19 mouse cellular contexts compared by ENCODE assay signal in the genomic region with DNA sequence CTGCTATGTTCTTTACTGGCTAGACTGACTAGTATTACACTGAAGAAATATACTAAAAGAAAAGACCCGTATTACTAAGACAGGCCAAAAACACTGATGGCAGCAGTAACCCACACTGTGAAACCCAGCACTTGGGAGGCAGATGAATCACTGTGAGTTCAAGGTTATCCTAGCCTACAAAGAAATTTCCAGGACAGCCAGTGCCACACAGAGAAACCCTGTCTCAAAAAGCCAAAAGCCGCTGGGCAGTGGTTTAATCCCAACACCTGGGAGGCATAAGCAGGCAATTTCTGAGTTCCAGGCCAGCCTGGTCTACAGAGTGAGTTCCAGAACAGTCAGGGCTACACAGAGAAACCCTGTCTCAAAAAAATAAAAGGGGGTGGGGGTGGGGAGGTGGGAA. TPM values are rescaled to one million over a fixed set of nuclear protein-coding genes. Genes with fewer than 3 reads are reported as not detected.
"Had no signal": no experiment of that assay in that cellular context is flagged by ENCODE, and none has a peak within 500 bp of the region (broad histone marks: within the 10 kb centered on the region; RNA-seq: fewer than 3 reads in every experiment).

No protein-coding gene starts in this region.

- H3K9me3 ChIP-seq: midbrain, embryonic 10.5 days; midbrain, embryonic 12.5 days; neural tube, embryonic 13.5 days; neural tube, embryonic 15.5 days; stomach, embryonic 15.5 days had no signal

- H3K27ac ChIP-seq: midbrain, embryonic 10.5 days; midbrain, embryonic 12.5 days; neural tube, embryonic 13.5 days; neural tube, embryonic 15.5 days; stomach, embryonic 15.5 days; stomach, postnatal 0 days had no signal

- H3K4me2 ChIP-seq: lung, embryonic 14.5 days; midbrain, embryonic 12.5 days; neural tube, embryonic 13.5 days; neural tube, embryonic 15.5 days; stomach, embryonic 15.5 days had no signal

- ATAC-seq: midbrain, embryonic 16.5 days had no signal

- H3K4me1 ChIP-seq: midbrain, embryonic 10.5 days; midbrain, embryonic 12.5 days; neural tube, embryonic 15.5 days; stomach, embryonic 15.5 days had no signal

- H3K27me3 ChIP-seq: midbrain, embryonic 12.5 days; neural tube, embryonic 13.5 days; neural tube, embryonic 15.5 days; stomach, embryonic 15.5 days had no signal

- H3K9ac ChIP-seq: lung, embryonic 14.5 days; midbrain, embryonic 12.5 days; neural tube, embryonic 13.5 days; neural tube, embryonic 15.5 days; stomach, embryonic 15.5 days had no signal

- H3K4me3 ChIP-seq: midbrain, embryonic 10.5 days; midbrain, embryonic 12.5 days; myocyte; neural tube, embryonic 13.5 days; neural tube, embryonic 15.5 days; stomach, embryonic 15.5 days had no signal

- DNase-seq: lung, embryonic 14.5 days; lung, postnatal 10 days; lung, postnatal 4 days; midbrain, embryonic 14.5 days; retina, postnatal 1 day; right cerebral cortex, adult 18-20 months; thymus, adult 2 months; thymus, postnatal 25 days; thymus, postnatal 4 days had no signal

RNA-seq across cellular contexts. Expression of a gene that starts 27.3 kb away (rescaled TPM):
- total RNA-seq: megakaryocyte, adult 5-6 weeks had no signal

RNA-seq across cellular contexts. Expression of a gene that starts 43.1 kb away (rescaled TPM):
- total RNA-seq: megakaryocyte-erythroid progenitor cell, adult 5-6 weeks had no signal
